Mouse (Mus musculus): ENCODE results near the gene Kif11. TPM values are rescaled to one million over a fixed set of nuclear protein-coding genes. Genes with fewer than 3 reads are reported as not detected.

Gene Kif11
- polyA plus RNA-seq, 1 experiment from 2014 or later = 110 TPM

- Histone ChIP-seq H3K27ac (replicated peaks; ENCODE audit: low read depth, low read length) (no peak overlapping the region), H3K9ac (replicated peaks; ENCODE audit: low read length) (no peak overlapping the region), H3K4me2 (ENCODE audit: low read depth, low read length) (no peak overlapping the region), H3K9me3 (replicated peaks; ENCODE audit: control insufficient read depth, low read length) (no peaks in the 10 kb centered on the region), H3K27me3 (ENCODE audit: control insufficient read depth, insufficient read depth, low read length) (peaks cover 66% of the 10 kb centered on the region), H3K36me3 (replicated peaks; ENCODE audit: control insufficient read depth, insufficient read depth, low read depth, low read length) (no peaks in the 10 kb centered on the region), H3K4me3 (ENCODE audit: low read depth, low read length) (no peak overlapping the region), H3K4me1 (ENCODE audit: control insufficient read depth, insufficient read depth, low read length) (no peaks in the 10 kb centered on the region; the same call in 1 of the 2 replicates)
- ATAC-seq (replicated peaks; ENCODE audit: insufficient number of reproducible peaks, low FRiP score, low TSS enrichment, low read depth) = no peak
- WGBS = 4% methylated on average over 14 of the region's 14 CpGs
- DNase-seq (ENCODE audit: low spot score) = peak; percentile 32
Measured at GRCm38 (mm10) chr19:37437289-37437606, 61.0 kb downstream of the Kif11 start.

DNA sequence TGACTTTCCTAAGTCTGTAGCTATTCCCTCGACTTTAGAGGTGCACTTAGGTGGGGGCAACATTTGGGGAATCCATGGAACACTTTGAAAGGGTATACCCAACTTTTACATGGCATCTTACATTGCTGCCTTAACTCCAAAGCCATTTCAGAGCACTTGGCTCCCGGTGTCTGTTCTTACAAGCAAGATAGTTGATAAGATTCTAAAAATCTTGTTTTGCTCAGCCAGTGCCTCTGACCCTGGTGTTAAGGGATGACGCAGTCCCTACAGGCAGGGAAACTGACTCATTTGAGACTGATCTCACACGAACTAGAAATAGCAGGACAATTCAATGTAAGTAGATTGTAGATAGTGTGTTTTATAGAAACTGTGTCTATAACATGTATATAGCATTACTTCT is 64.0 kb downstream of the Kif11 start:
- H3K36me3 ChIP-seq (replicated peaks; ENCODE audit: control insufficient read depth, insufficient read depth, low read depth, low read length) = no peaks in the 10 kb centered on the region
- no peak for ATAC-seq (replicated peaks; ENCODE audit: insufficient number of reproducible peaks, low FRiP score, low TSS enrichment, low read depth)
- H3K9ac ChIP-seq (replicated peaks; ENCODE audit: low read length) = no peak overlapping the region
- no peaks in the 10 kb centered on the region for H3K4me1 ChIP-seq (ENCODE audit: control insufficient read depth, insufficient read depth, low read length)
- peaks cover 39% of the 10 kb centered on the region for H3K27me3 ChIP-seq (ENCODE audit: control insufficient read depth, insufficient read depth, low read length)
- no peak for DNase-seq (ENCODE audit: low spot score)
- H3K4me3 ChIP-seq (ENCODE audit: low read depth, low read length) = no peak overlapping the region
- 73% methylated on average over 4 of the region's 4 CpGs for WGBS
- H3K4me2 ChIP-seq (ENCODE audit: low read depth, low read length) = no peak overlapping the region
- H3K9me3 ChIP-seq (replicated peaks; ENCODE audit: control insufficient read depth, low read length) = no peaks in the 10 kb centered on the region
- no peak overlapping the region for H3K27ac ChIP-seq (replicated peaks; ENCODE audit: low read depth, low read length)

GRCm38 (mm10) chr19:37440708-37441475 is 64.7 kb downstream of the Kif11 start:
- H3K27ac ChIP-seq (replicated peaks; ENCODE audit: low read depth, low read length) = no peak overlapping the region
- peaks cover 32% of the 10 kb centered on the region for H3K27me3 ChIP-seq (ENCODE audit: control insufficient read depth, insufficient read depth, low read length)
- H3K9me3 ChIP-seq (replicated peaks; ENCODE audit: control insufficient read depth, low read length) = no peaks in the 10 kb centered on the region
- H3K9ac ChIP-seq (replicated peaks; ENCODE audit: low read length) = no peak overlapping the region
- no peak for DNase-seq (ENCODE audit: low spot score)
- H3K4me1 ChIP-seq (ENCODE audit: control insufficient read depth, insufficient read depth, low read length) = no peaks in the 10 kb centered on the region
- no peak overlapping the region for H3K4me3 ChIP-seq (ENCODE audit: low read depth, low read length)
- H3K4me2 ChIP-seq (ENCODE audit: low read depth, low read length) = no peak overlapping the region
- no peak for ATAC-seq (replicated peaks; ENCODE audit: insufficient number of reproducible peaks, low FRiP score, low TSS enrichment, low read depth)
- WGBS = 68% methylated on average over 14 of the region's 16 CpGs
- no peaks in the 10 kb centered on the region for H3K36me3 ChIP-seq (replicated peaks; ENCODE audit: control insufficient read depth, insufficient read depth, low read depth, low read length)

GRCm38 (mm10) chr19:37442524-37443286 is 66.5 kb downstream of the Kif11 start:
- Histone ChIP-seq H3K4me1 (ENCODE audit: control insufficient read depth, insufficient read depth, low read length) (no peaks in the 10 kb centered on the region), H3K4me3 (ENCODE audit: low read depth, low read length) (no peak overlapping the region), H3K9me3 (replicated peaks; ENCODE audit: control insufficient read depth, low read length) (no peaks in the 10 kb centered on the region), H3K9ac (replicated peaks; ENCODE audit: low read length) (no peak overlapping the region), H3K27me3 (ENCODE audit: control insufficient read depth, insufficient read depth, low read length) (peaks cover 14% of the 10 kb centered on the region), H3K27ac (replicated peaks; ENCODE audit: low read depth, low read length) (no peak overlapping the region), H3K4me2 (ENCODE audit: low read depth, low read length) (no peak overlapping the region), H3K36me3 (replicated peaks; ENCODE audit: control insufficient read depth, insufficient read depth, low read depth, low read length) (no peaks in the 10 kb centered on the region)
- 79% methylated on average over 10 of the region's 10 CpGs for WGBS
- no peak for ATAC-seq (replicated peaks; ENCODE audit: insufficient number of reproducible peaks, low FRiP score, low TSS enrichment, low read depth)
- DNase-seq (ENCODE audit: low spot score) = no peak

DNA sequence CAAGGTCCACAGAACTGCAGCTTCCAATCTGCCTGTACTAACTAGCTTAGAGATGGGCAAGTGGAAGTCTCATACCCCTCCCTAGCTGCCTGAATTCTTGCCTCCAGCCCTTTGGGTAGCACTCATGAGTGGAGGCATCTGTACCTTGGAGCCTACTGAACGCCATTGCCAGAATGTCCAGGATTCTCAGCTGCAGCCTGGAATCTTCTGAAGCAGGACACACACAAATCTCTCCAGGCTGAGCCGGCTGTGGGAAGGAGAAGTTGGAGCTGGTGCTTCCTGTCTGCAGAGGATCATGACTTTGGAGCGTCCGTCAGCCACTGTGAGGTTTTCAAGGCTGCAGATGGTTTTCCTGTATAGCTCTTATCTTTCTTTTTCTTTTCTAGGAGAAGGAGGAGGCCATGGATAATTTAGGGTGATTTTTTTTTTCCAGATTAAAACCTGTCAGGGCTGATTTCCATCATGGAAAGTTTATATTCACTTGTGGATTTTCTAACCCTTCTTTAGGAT is 67.5 kb downstream of the Kif11 start:
- no peaks in the 10 kb centered on the region for H3K4me1 ChIP-seq (ENCODE audit: control insufficient read depth, insufficient read depth, low read length)
- no peak overlapping the region for H3K27ac ChIP-seq (replicated peaks; ENCODE audit: low read depth, low read length)
- no peak overlapping the region for H3K4me3 ChIP-seq (ENCODE audit: low read depth, low read length)
- peaks cover 11% of the 10 kb centered on the region for H3K27me3 ChIP-seq (ENCODE audit: control insufficient read depth, insufficient read depth, low read length)
- no peak overlapping the region for H3K4me2 ChIP-seq (ENCODE audit: low read depth, low read length)
- DNase-seq (ENCODE audit: low spot score) (no peak), ATAC-seq (replicated peaks; ENCODE audit: insufficient number of reproducible peaks, low FRiP score, low TSS enrichment, low read depth) (no peak)
- no peaks in the 10 kb centered on the region for H3K9me3 ChIP-seq (replicated peaks; ENCODE audit: control insufficient read depth, low read length)
- H3K9ac ChIP-seq (replicated peaks; ENCODE audit: low read length) = no peak overlapping the region
- no peaks in the 10 kb centered on the region for H3K36me3 ChIP-seq (replicated peaks; ENCODE audit: control insufficient read depth, insufficient read depth, low read depth, low read length)
- WGBS = 63% methylated on average over 4 of the region's 4 CpGs

- ATAC-seq (replicated peaks; ENCODE audit: insufficient number of reproducible peaks, low FRiP score, low TSS enrichment, low read depth) (no peak), DNase-seq (ENCODE audit: low spot score) (no peak)
- Histone ChIP-seq H3K4me2 (ENCODE audit: low read depth, low read length) (no peak overlapping the region), H3K27me3 (ENCODE audit: control insufficient read depth, insufficient read depth, low read length) (no peaks in the 10 kb centered on the region), H3K9ac (replicated peaks; ENCODE audit: low read length) (no peak overlapping the region), H3K4me1 (ENCODE audit: control insufficient read depth, insufficient read depth, low read length) (no peaks in the 10 kb centered on the region), H3K36me3 (replicated peaks; ENCODE audit: control insufficient read depth, insufficient read depth, low read depth, low read length) (no peaks in the 10 kb centered on the region), H3K27ac (replicated peaks; ENCODE audit: low read depth, low read length) (no peak overlapping the region), H3K9me3 (replicated peaks; ENCODE audit: control insufficient read depth, low read length) (no peaks in the 10 kb centered on the region), H3K4me3 (ENCODE audit: low read depth, low read length) (no peak overlapping the region)
- WGBS = 74% methylated on average over 5 of the region's 5 CpGs
Measured at GRCm38 (mm10) chr19:37448212-37448611, 72.0 kb downstream of the Kif11 start.

- DNase-seq (ENCODE audit: low spot score) (no peak), ATAC-seq (replicated peaks; ENCODE audit: insufficient number of reproducible peaks, low FRiP score, low TSS enrichment, low read depth) (no peak)
- Histone ChIP-seq H3K9ac (replicated peaks; ENCODE audit: low read length) (no peak overlapping the region), H3K27me3 (ENCODE audit: control insufficient read depth, insufficient read depth, low read length) (no peaks in the 10 kb centered on the region), H3K36me3 (replicated peaks; ENCODE audit: control insufficient read depth, insufficient read depth, low read depth, low read length) (no peaks in the 10 kb centered on the region), H3K4me2 (ENCODE audit: low read depth, low read length) (no peak overlapping the region), H3K27ac (replicated peaks; ENCODE audit: low read depth, low read length) (no peak overlapping the region), H3K9me3 (replicated peaks; ENCODE audit: control insufficient read depth, low read length) (no peaks in the 10 kb centered on the region), H3K4me1 (ENCODE audit: control insufficient read depth, insufficient read depth, low read length) (no peaks in the 10 kb centered on the region), H3K4me3 (ENCODE audit: low read depth, low read length) (no peak overlapping the region)
- WGBS = 77% methylated on average over 3 of the region's 3 CpGs
Measured at GRCm38 (mm10) chr19:37449246-37449645, 73.0 kb downstream of the Kif11 start.

DNA sequence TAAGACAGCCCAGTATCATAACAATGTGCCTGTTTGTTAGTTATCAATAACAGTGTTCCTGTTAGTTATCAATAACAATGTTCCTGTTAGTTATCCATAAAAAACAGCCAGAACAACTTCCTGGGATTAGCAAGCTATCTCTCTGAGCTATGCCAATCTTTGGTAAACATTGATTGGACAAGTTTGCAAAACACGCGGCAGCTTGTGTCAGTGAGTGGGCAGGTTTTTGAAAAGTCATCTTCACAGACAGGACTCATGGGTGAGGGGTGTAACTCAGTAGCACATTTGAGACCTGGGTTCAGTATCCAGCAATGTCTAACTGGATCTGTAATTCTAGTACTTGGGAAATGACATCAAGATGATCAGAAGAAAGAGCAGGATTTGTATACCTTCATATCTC is 79.3 kb downstream of the Kif11 start:
- Histone ChIP-seq H3K4me2 (ENCODE audit: low read depth, low read length) (no peak overlapping the region), H3K9me3 (replicated peaks; ENCODE audit: control insufficient read depth, low read length) (no peaks in the 10 kb centered on the region), H3K27ac (replicated peaks; ENCODE audit: low read depth, low read length) (no peak overlapping the region), H3K36me3 (replicated peaks; ENCODE audit: control insufficient read depth, insufficient read depth, low read depth, low read length) (no peaks in the 10 kb centered on the region), H3K9ac (replicated peaks; ENCODE audit: low read length) (no peak overlapping the region), H3K4me3 (ENCODE audit: low read depth, low read length) (no peak overlapping the region), H3K27me3 (ENCODE audit: control insufficient read depth, insufficient read depth, low read length) (no peaks in the 10 kb centered on the region), H3K4me1 (ENCODE audit: control insufficient read depth, insufficient read depth, low read length) (no peaks in the 10 kb centered on the region)
- DNase-seq (ENCODE audit: low spot score) (no peak), ATAC-seq (replicated peaks; ENCODE audit: insufficient number of reproducible peaks, low FRiP score, low TSS enrichment, low read depth) (no peak)
- 89% methylated on average over 2 of the region's 2 CpGs for WGBS

Measured in embryonic facial prominence, embryonic 11.5 days (tissue).